In genomic region chr12:104648366-104648765, GRCm38 (mm10) we compare ENCODE assay signal across 18 mouse cellular contexts.
A peak's percentile ranks its signal among the peaks of the same experiment; 100 is the strongest.
DNase-seq lines count a peak whose midpoint lies in the region; TF ChIP-seq lines count a peak whose summit lies in the region.
"Had no signal": no experiment of that assay in that cellular context is flagged by ENCODE, and none has a peak within 500 bp of the region (broad histone marks: within the 10 kb centered on the region; RNA-seq: fewer than 3 reads in every experiment).

No protein-coding gene starts in this region.

- H3K27me3 ChIP-seq in midbrain, embryonic 10.5 days (ENCODE audit: low read depth, poor library complexity, severe bottlenecking), result peaks cover 4% of the 10 kb centered on the region; the same call in 1 of the 2 replicates
- H3K27me3 ChIP-seq: forebrain, embryonic 15.5 days had no signal

- no peaks in the 10 kb centered on the region for H3K36me3 ChIP-seq in ES-E14 (ENCODE audit: control insufficient read depth, insufficient read depth, low read length, poor library complexity, severe bottlenecking)
- H3K36me3 ChIP-seq in midbrain, embryonic 10.5 days, result no peaks in the 10 kb centered on the region
- H3K36me3 ChIP-seq: embryonic facial prominence, embryonic 10.5 days; embryonic facial prominence, embryonic 12.5 days; forebrain, embryonic 15.5 days had no signal

- H3K4me1 ChIP-seq in ES-E14 (ENCODE audit: control insufficient read depth in 2 of 2, insufficient read depth in 2 of 2, low read length in 2 of 2, poor library complexity in 1 of 2), result peaks cover 0 to 6% of the 10 kb centered on the region in 2 experiments; a peak in 2 of 4 replicates
- peaks cover 12% of the 10 kb centered on the region for H3K4me1 ChIP-seq in midbrain, embryonic 10.5 days

- DNase-seq in ES-CJ7 (ENCODE audit: low read depth, low spot score) (peak; percentile 60), ES-E14 (ENCODE audit: low read depth, low spot score) (peak; percentile 36), ZHBTc4 (ENCODE audit: low read depth, low spot score) (peak; percentile 86)
- DNase-seq in kidney, postnatal 10 days, result no peak
- DNase-seq in midbrain, embryonic 10.5 days (ENCODE audit: low spot score), result no peak
- DNase-seq: adrenal gland, adult 2 months; adrenal gland, postnatal 10 days; adrenal gland, postnatal 25 days; cerebellum, adult 11 months; cerebellum, adult 18-20 months; cerebellum, adult 8-10 months; cerebellum, postnatal 10 days; cerebellum, postnatal 25 days; forebrain, postnatal 0 days had no signal

- H3K9ac ChIP-seq in ES-E14 (ENCODE audit: insufficient read depth, low read depth, low read length, poor library complexity, severe bottlenecking), result no peak overlapping the region
- H3K9ac ChIP-seq: embryonic facial prominence, embryonic 12.5 days; forebrain, embryonic 13.5 days; forebrain, embryonic 15.5 days; forebrain, postnatal 0 days had no signal

- H3K27ac ChIP-seq in ES-E14 (ENCODE audit: insufficient read depth, low read depth, low read length, poor library complexity, severe bottlenecking), result no peak overlapping the region
- no peak overlapping the region for H3K27ac ChIP-seq in midbrain, embryonic 10.5 days (replicated peaks)
- H3K27ac ChIP-seq: embryonic facial prominence, embryonic 10.5 days; embryonic facial prominence, embryonic 12.5 days; forebrain, embryonic 13.5 days; forebrain, embryonic 15.5 days had no signal

- 88% methylated on average over 6 of the region's 6 CpGs for WGBS in midbrain, embryonic 10.5 days

- no peak overlapping the region for H3K4me3 ChIP-seq in ES-E14 (ENCODE audit: insufficient read depth in 1 of 2, low read depth in 1 of 2, low read length in 2 of 2, poor library complexity in 1 of 2, severe bottlenecking in 1 of 2)
- H3K4me3 ChIP-seq in midbrain, embryonic 10.5 days, result no peak overlapping the region
- H3K4me3 ChIP-seq: embryonic facial prominence, embryonic 10.5 days; embryonic facial prominence, embryonic 12.5 days; forebrain, embryonic 13.5 days; forebrain, embryonic 15.5 days had no signal

- no peaks in the 10 kb centered on the region for H3K9me3 ChIP-seq in ES-E14 (ENCODE audit: control insufficient read depth, insufficient read depth, low read depth, low read length)
- H3K9me3 ChIP-seq in midbrain, embryonic 10.5 days (replicated peaks), result no peaks in the 10 kb centered on the region
- H3K9me3 ChIP-seq: embryonic facial prominence, embryonic 10.5 days; embryonic facial prominence, embryonic 12.5 days; forebrain, embryonic 13.5 days; forebrain, embryonic 15.5 days had no signal

- in situ Hi-C loops in ES-E14 (cut with MboI; ENCODE audit: low sequenced_read_pairs in 2 of 2, unreplicated experiment in 2 of 2), result no loop called here

TF ChIP-seq in ES-E14, 5 proteins besides CTCF, POLR2A, EP300 and RAD21:
- TF ChIP-seq MAFK (IDR thresholded peaks at IDR 0.05; ENCODE audit: insufficient read depth, low read depth, low read length) (no peak), ZC3H11A (IDR thresholded peaks at IDR 0.05; ENCODE audit: borderline replicate concordance, low read depth, low read length) (no peak), ZNF384 (IDR thresholded peaks at IDR 0.05; ENCODE audit: low read depth, low read length) (no peak), CHD2 (IDR thresholded peaks at IDR 0.05; ENCODE audit: low read depth, low read length) (no peak), HCFC1 (IDR thresholded peaks at IDR 0.05; ENCODE audit: borderline replicate concordance, insufficient read depth, low read length) (no peak)

Comparison
In these comparisons a context has a peak if more than half of its experiments do, and no peak if none do; other contexts are left out.
1. DNase-seq: peak in ES-CJ7 (single experiment), ES-E14 (single experiment) and ZHBTc4 (single experiment); none in kidney, postnatal 10 days (single experiment) and midbrain, embryonic 10.5 days (single experiment).